Mouse (Mus musculus) embryonic facial prominence, embryonic 11.5 days (tissue): Measurements from ENCODE around the gene Ppp1ca. TPM values are rescaled to one million over a fixed set of nuclear protein-coding genes. Genes with fewer than 3 reads are reported as not detected.

Experiments used
- ATAC-seq: fragments of 200-750 bp; cut with Nextera tagmentation; replicated peaks from 2 replicates; pipeline ENCODE4 v1.8.0; 2017; ENCODE audit warnings: low read depth; ENCODE audit not compliant: insufficient number of reproducible peaks, low FRiP score, low TSS enrichment
- DNase-seq: peaks from one replicate; pipeline ENCODE4 v3.0.0-alpha.2; 2015; ENCODE audit warnings: low spot score
- H3K27ac ChIP-seq: fragments of 300-500 bp; sonication (generic); replicated peaks from 2 replicates; pipeline ENCODE4 v1.5.1; 2014; ENCODE audit warnings: mild to moderate bottlenecking, low read depth, low read length, control low read depth
- H3K27me3 ChIP-seq: fragments of 300-500 bp; sonication (generic); 2 replicates; pipeline ENCODE4 v1.6.1; 2014; ENCODE audit warnings: mild to moderate bottlenecking, low read length, moderate library complexity, mixed read lengths; ENCODE audit not compliant: control insufficient read depth, insufficient read depth
- H3K36me3 ChIP-seq: fragments of 300-500 bp; sonication (generic); replicated peaks from 2 replicates; pipeline ENCODE4 v1.6.1; 2014; ENCODE audit warnings: low read depth, mild to moderate bottlenecking, low read length, moderate library complexity, mixed read lengths; ENCODE audit not compliant: control insufficient read depth, insufficient read depth
- H3K4me1 ChIP-seq: fragments of 300-500 bp; sonication (generic); 2 replicates; pipeline ENCODE4 v1.6.1; 2014; ENCODE audit warnings: low read length, mixed read lengths; ENCODE audit not compliant: control insufficient read depth, insufficient read depth
- H3K4me2 ChIP-seq: fragments of 300-500 bp; sonication (generic); 2 replicates; pipeline ENCODE4 v1.6.1; 2014; ENCODE audit warnings: low read depth, mild to moderate bottlenecking, control low read depth, low read length, moderate library complexity
- H3K4me3 ChIP-seq: fragments of 300-500 bp; sonication (generic); 2 replicates; pipeline ENCODE4 v1.5.1; 2014; ENCODE audit warnings: low read depth, low read length, control low read depth
- H3K9ac ChIP-seq: fragments of 300-500 bp; sonication (generic); replicated peaks from 2 replicates; pipeline ENCODE4 v1.6.1; 2014; ENCODE audit warnings: mild to moderate bottlenecking, control low read depth, low read length
- H3K9me3 ChIP-seq: fragments of 300-500 bp; sonication (generic); replicated peaks from 2 replicates; pipeline ENCODE4 v1.6.1; 2016; ENCODE audit warnings: mild to moderate bottlenecking, low read length, inconsistent platforms, mixed read lengths; ENCODE audit not compliant: control insufficient read depth
- WGBS: fragments of 180-500 bp; shearing (Covaris S2); extraction: QIAGEN DNeasy Blood & Tissue Kit; methylation state at CpG from one replicate; pipeline ENCODE4 v1.1.7; 2014; 5-methylcytosine and 5-hydroxymethylcytosine counted together
- polyA plus RNA-seq: library from polyadenylated mRNA; unstranded; fragments of >200 nt; fragmentation: Nextera tagmentation; extraction: Ambion mirVana; gene quantifications from 2 replicates; pipeline ENCODE4 v1.2.1, GENCODE M21; 2014

Gene Ppp1ca
- polyA plus RNA-seq, 1 experiment from 2014 or later = 955 TPM

GRCm38 (mm10) chr19:4194021-4194724, 2.3 kb downstream of the Ppp1ca start:
- WGBS = 89% methylated on average over 8 of the region's 8 CpGs
- Histone ChIP-seq H3K9ac (no peak overlapping the region), H3K27ac (no peak overlapping the region), H3K9me3 (no peaks in the 10 kb centered on the region), H3K4me2 (no peak overlapping the region), H3K4me1 (peaks cover 6% of the 10 kb centered on the region), H3K4me3 (no peak overlapping the region), H3K36me3 (peaks cover 18% of the 10 kb centered on the region), H3K27me3 (no peaks in the 10 kb centered on the region)
- DNase-seq (no peak), ATAC-seq (no peak)

GRCm38 (mm10) chr19:4194776-4195650, 3.1 kb downstream of the Ppp1ca start:
- DNase-seq (no peak), ATAC-seq (no peak)
- no peak overlapping the region for H3K4me2 ChIP-seq
- no peak overlapping the region for H3K9ac ChIP-seq
- WGBS = 84% methylated on average over 12 of the region's 12 CpGs
- H3K27me3 ChIP-seq = no peaks in the 10 kb centered on the region
- peaks cover 18% of the 10 kb centered on the region for H3K36me3 ChIP-seq
- H3K4me3 ChIP-seq = no peak overlapping the region
- no peaks in the 10 kb centered on the region for H3K9me3 ChIP-seq
- H3K27ac ChIP-seq = no peak overlapping the region
- H3K4me1 ChIP-seq = peaks cover 6% of the 10 kb centered on the region

GRCm38 (mm10) chr19:4196048-4196447, 4.2 kb downstream of the Ppp1ca start:
- DNase-seq (no peak), ATAC-seq (no peak)
- Histone ChIP-seq H3K9ac (no peak overlapping the region), H3K9me3 (no peaks in the 10 kb centered on the region), H3K27me3 (no peaks in the 10 kb centered on the region), H3K4me3 (no peak overlapping the region), H3K36me3 (peaks cover 18% of the 10 kb centered on the region), H3K4me2 (no peak overlapping the region), H3K4me1 (peaks cover 10% of the 10 kb centered on the region), H3K27ac (no peak overlapping the region)
- 91% methylated on average over 2 of the region's 2 CpGs for WGBS

- Histone ChIP-seq H3K27ac (no peak overlapping the region), H3K36me3 (peaks cover 18% of the 10 kb centered on the region), H3K4me2 (no peak overlapping the region), H3K4me3 (no peak overlapping the region), H3K9ac (no peak overlapping the region), H3K9me3 (no peaks in the 10 kb centered on the region), H3K4me1 (peaks cover 10% of the 10 kb centered on the region), H3K27me3 (no peaks in the 10 kb centered on the region)
- ATAC-seq (no peak), DNase-seq (no peak)
- WGBS = 34% methylated on average over 5 of the region's 5 CpGs
These were observed 4.7 kb downstream of the Ppp1ca start for GRCm38 (mm10) chr19:4196548-4196947.

GRCm38 (mm10) chr19:4197180-4197579, 5.3 kb downstream of the Ppp1ca start:
- Histone ChIP-seq H3K9me3 (no peaks in the 10 kb centered on the region), H3K4me1 (peaks cover 10% of the 10 kb centered on the region), H3K9ac (no peak overlapping the region), H3K4me2 (no peak overlapping the region), H3K4me3 (no peak overlapping the region), H3K27me3 (no peaks in the 10 kb centered on the region), H3K36me3 (peaks cover 18% of the 10 kb centered on the region), H3K27ac (no peak overlapping the region)
- WGBS = 69% methylated on average over 3 of the region's 3 CpGs
- no peak for DNase-seq
- no peak for ATAC-seq

- under 1% methylated on average over 34 of the region's 34 CpGs for WGBS
- Histone ChIP-seq H3K4me1 (peaks cover 6% of the 10 kb centered on the region; the same call in 1 of the 2 replicates), H3K9ac (peak within 1 kb of the TSS; percentile 79), H3K9me3 (no peaks in the 10 kb centered on the region), H3K27me3 (no peaks in the 10 kb centered on the region), H3K36me3 (no peaks in the 10 kb centered on the region; the same call in none of the 2 replicates), H3K4me2 (peak within 1 kb of the TSS; percentile 92), H3K4me3 (peak within 1 kb of the TSS; percentile 62), H3K27ac (peak within 1 kb of the TSS; percentile 42)
- DNase-seq = peak; percentile 100
- peak; percentile 69 for ATAC-seq
These were observed 9.5 kb downstream of the Ppp1ca start, which contains the start of gene Rad9a for GRCm38 (mm10) chr19:4201291-4201909. Rad9a (minus strand) TSS chr19:4201662.

GRCm38 (mm10) chr19:4202149-4202548, 10.3 kb downstream of the Ppp1ca start:
- no peak for DNase-seq
- Histone ChIP-seq H3K27ac (no peak overlapping the region), H3K36me3 (no peaks in the 10 kb centered on the region; the same call in 1 of the 2 replicates), H3K27me3 (no peaks in the 10 kb centered on the region), H3K9ac (peak overlapping the region; percentile 66), H3K4me2 (peak overlapping the region; percentile 92), H3K9me3 (no peaks in the 10 kb centered on the region), H3K4me3 (peak overlapping the region; percentile 62), H3K4me1 (peaks cover 3% of the 10 kb centered on the region; the same call in 1 of the 2 replicates)
- ATAC-seq = no peak
- 35% methylated on average over 7 of the region's 7 CpGs for WGBS
